Mouse (Mus musculus) C2C12 (cell line): ENCODE measurements around the gene Sardh. TPM values are rescaled to one million over a fixed set of nuclear protein-coding genes. Genes with fewer than 3 reads are reported as not detected.

Experiments used
- H3K27me3 ChIP-seq: one replicate; pipeline ENCODE4 v1.6.1; 2011; ENCODE audit not compliant: control insufficient read depth, insufficient read depth, insufficient read length
- H3K36me3 ChIP-seq: one replicate; pipeline ENCODE4 v1.6.1; 2011; ENCODE audit not compliant: control insufficient read depth, insufficient read depth
- H3K4me3 ChIP-seq: one replicate; pipeline ENCODE4 v1.5.1; 2011; ENCODE audit warnings: mild to moderate bottlenecking, control low read depth; ENCODE audit not compliant: poor library complexity, insufficient read depth, severe bottlenecking
- H3K79me2 ChIP-seq: one replicate; pipeline ENCODE4 v1.6.1; 2011; ENCODE audit not compliant: control insufficient read depth, insufficient read depth
- H3K79me3 ChIP-seq: one replicate; pipeline ENCODE4 v1.6.1; 2011; ENCODE audit warnings: low read depth, control low read depth
- H3ac ChIP-seq: one replicate; pipeline ENCODE3; 2011; ENCODE audit warnings: low read depth; ENCODE audit not compliant: control insufficient read depth, insufficient read length
- CEBPB ChIP-seq: IDR thresholded peaks from one replicate; pipeline ENCODE4 v1.6.1; 2011; ENCODE audit warnings: low read depth, mild to moderate bottlenecking, control low read depth, moderate library complexity
- CTCF ChIP-seq: IDR thresholded peaks from one replicate; pipeline ENCODE4 v1.5.1; 2011; ENCODE audit not compliant: control insufficient read depth, insufficient read depth, insufficient read length
- FOSL1 ChIP-seq: IDR thresholded peaks from one replicate; pipeline ENCODE4 v1.8.0; 2011; ENCODE audit warnings: mild to moderate bottlenecking, low read length; ENCODE audit not compliant: poor library complexity, insufficient read depth, severe bottlenecking
- MAX ChIP-seq: IDR thresholded peaks from one replicate; pipeline ENCODE4 v1.6.1; 2011; ENCODE audit warnings: mild to moderate bottlenecking, control low read depth
- MYOD1 ChIP-seq: IDR thresholded peaks from one replicate; pipeline ENCODE4 v1.6.1; 2011; ENCODE audit warnings: low read depth; ENCODE audit not compliant: control insufficient read depth, insufficient read length
- MYOG ChIP-seq: IDR thresholded peaks from one replicate; pipeline ENCODE4 v1.6.1; 2011; ENCODE audit not compliant: control insufficient read depth, insufficient read length; ENCODE audit errors: extremely low read depth
- USF1 ChIP-seq: IDR thresholded peaks from one replicate; pipeline ENCODE4 v1.6.1; 2011; ENCODE audit warnings: low read depth, mild to moderate bottlenecking, control low read depth, moderate library complexity
- polyA plus RNA-seq: library from polyadenylated mRNA; unstranded; fragments of >200 nt; fragmentation: generic; extraction: Trizol; gene quantifications from one replicate; pipeline ENCODE4 v1.2.1, GENCODE M21; 2012; ENCODE audit warnings: missing spikeins

The Sardh gene
- polyA plus RNA-seq, 1 experiment: 8.7 TPM

GRCm38 (mm10) chr2:27251434-27251833, 3.3 kb upstream of the Sardh start:
- no peaks in the 10 kb centered on the region for H3K36me3 ChIP-seq
- peaks cover 36% of the 10 kb centered on the region for H3K27me3 ChIP-seq
- H3K79me3 ChIP-seq: no peaks in the 10 kb centered on the region
- TF ChIP-seq CTCF (no peak), CEBPB (no peak), USF1 (no peak)
- H3ac ChIP-seq: no peak overlapping the region
- H3K4me3 ChIP-seq: no peak overlapping the region
- no peaks in the 10 kb centered on the region for H3K79me2 ChIP-seq

- Histone ChIP-seq H3K79me3 (no peaks in the 10 kb centered on the region), H3K27me3 (peaks cover 12% of the 10 kb centered on the region), H3K4me3 (no peak overlapping the region), H3K79me2 (no peaks in the 10 kb centered on the region), H3K36me3 (no peaks in the 10 kb centered on the region), H3ac (no peak overlapping the region)
- no peak for TF ChIP-seq MYOG
- no peak for TF ChIP-seq MAX
- no peak for TF ChIP-seq FOSL1
- TF ChIP-seq CEBPB: no peak
- TF ChIP-seq CTCF: no peak
- no peak for TF ChIP-seq MYOD1
- TF ChIP-seq USF1: no peak
Measured at GRCm38 (mm10) chr2:27247487-27247863, 662 bp downstream of the Sardh start.

- no peaks in the 10 kb centered on the region for H3K79me3 ChIP-seq
- TF ChIP-seq MYOG: no peak
- no peak overlapping the region for H3ac ChIP-seq
- no peaks in the 10 kb centered on the region for H3K36me3 ChIP-seq
- no peaks in the 10 kb centered on the region for H3K79me2 ChIP-seq
- H3K4me3 ChIP-seq: no peak overlapping the region
- peaks cover 9% of the 10 kb centered on the region for H3K27me3 ChIP-seq
Measured at GRCm38 (mm10) chr2:27246712-27247486, 1.2 kb downstream of the Sardh start.

GRCm38 (mm10) chr2:27245947-27246346, 2.2 kb downstream of the Sardh start:
- Histone ChIP-seq H3K79me3 (no peaks in the 10 kb centered on the region), H3K27me3 (peaks cover 6% of the 10 kb centered on the region), H3K79me2 (no peaks in the 10 kb centered on the region), H3K36me3 (no peaks in the 10 kb centered on the region), H3K4me3 (no peak overlapping the region), H3ac (no peak overlapping the region)
- TF ChIP-seq CEBPB: no peak
- TF ChIP-seq MAX: no peak
- TF ChIP-seq CTCF: no peak
- no peak for TF ChIP-seq FOSL1
- no peak for TF ChIP-seq MYOD1
- TF ChIP-seq USF1: no peak
- no peak for TF ChIP-seq MYOG

GRCm38 (mm10) chr2:27237342-27237741, 10.8 kb downstream of the Sardh start:
- Histone ChIP-seq H3K36me3 (no peaks in the 10 kb centered on the region), H3K79me2 (no peaks in the 10 kb centered on the region), H3K79me3 (no peaks in the 10 kb centered on the region), H3K4me3 (no peak overlapping the region), H3K27me3 (no peaks in the 10 kb centered on the region), H3ac (no peak overlapping the region)
- no peak for TF ChIP-seq USF1
- peak; percentile 48 for TF ChIP-seq CTCF

GRCm38 (mm10) chr2:27235729-27236128, 12.4 kb downstream of the Sardh start:
- Histone ChIP-seq H3K36me3 (no peaks in the 10 kb centered on the region), H3K4me3 (no peak overlapping the region), H3ac (no peak overlapping the region), H3K79me2 (no peaks in the 10 kb centered on the region), H3K27me3 (no peaks in the 10 kb centered on the region), H3K79me3 (no peaks in the 10 kb centered on the region)
- TF ChIP-seq MAX: no peak
- TF ChIP-seq CTCF: peak; percentile 60
- TF ChIP-seq CEBPB: no peak
- no peak for TF ChIP-seq MYOG
- TF ChIP-seq MYOD1: no peak
- TF ChIP-seq USF1: no peak
